Mouse (Mus musculus) B cell, adult 2 months (primary cell): ENCODE measurements around the gene Gm20737.
"Not testable (repeated sequence)": the region's sequence is repeated elsewhere in the genome, so short reads cannot be mapped to it uniquely, and the experiment has no call there.

Source experiments
- DNase-seq, 2 experiments: peaks; one replicate each; pipeline ENCODE4 v3.0.0; 2022

The Gm20737 gene

DNA sequence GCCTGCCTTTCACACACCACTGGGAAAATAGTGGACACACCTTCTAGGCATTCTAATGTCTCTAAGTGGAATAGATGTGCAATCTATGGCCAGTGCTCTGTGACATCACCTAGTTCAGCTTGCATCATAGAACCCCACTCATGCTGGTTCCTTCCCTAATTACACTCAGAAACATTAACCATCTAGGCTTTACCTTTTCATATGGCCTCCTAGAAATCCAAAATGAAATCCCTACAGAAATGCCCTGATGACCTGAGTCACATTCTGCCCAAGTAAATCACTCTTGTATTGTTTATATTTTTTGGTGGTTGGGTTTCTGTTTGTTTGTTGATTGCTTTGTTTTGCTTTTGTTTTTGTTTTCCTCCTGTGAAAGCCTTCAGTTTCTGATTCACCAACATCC is at the start of gene Gm20737:
Gene Gm20737, minus strand, starts transcription at position 101 of the 400 bp plus-strand sequence.
- not testable (repeated sequence) for DNase-seq

- DNase-seq: not testable (repeated sequence)
Observed at GRCm38 (mm10) chrY:10553153-10553552, 17.3 kb upstream of the Gm20737 start, which contains the start of gene Gm21775. Gene Gm21775, plus strand, starts transcription at chrY:10553453.
